Mouse (Mus musculus) midbrain, embryonic 12.5 days (tissue): ENCODE results near the gene Calcrl. TPM values are rescaled to one million over a fixed set of nuclear protein-coding genes. Genes with fewer than 3 reads are reported as not detected.

Experiments
- ATAC-seq: fragments of 200-750 bp; cut with Nextera tagmentation; 2 replicates; pipeline ENCODE4 v1.8.0; 2017; ENCODE audit warnings: low read depth, moderate TSS enrichment, moderate library complexity; ENCODE audit not compliant: low FRiP score
- H3K27ac ChIP-seq: fragments of 300-500 bp; sonication (generic); replicated peaks from 2 replicates; pipeline ENCODE4 v1.5.1; 2016; ENCODE audit warnings: mild to moderate bottlenecking
- H3K27me3 ChIP-seq: fragments of 300-500 bp; sonication (generic); 2 replicates; pipeline ENCODE4 v1.6.1; 2016; ENCODE audit warnings: mild to moderate bottlenecking
- H3K36me3 ChIP-seq: fragments of 300-500 bp; sonication (generic); 2 replicates; pipeline ENCODE4 v1.6.1; 2016
- H3K4me1 ChIP-seq: fragments of 300-500 bp; sonication (generic); 2 replicates; pipeline ENCODE4 v1.6.1; 2016
- H3K4me2 ChIP-seq: fragments of 300-500 bp; sonication (generic); replicated peaks from 2 replicates; pipeline ENCODE4 v1.6.1; 2016; ENCODE audit warnings: mild to moderate bottlenecking, moderate library complexity
- H3K4me3 ChIP-seq: fragments of 300-500 bp; sonication (generic); 2 replicates; pipeline ENCODE4 v1.5.1; 2016; ENCODE audit warnings: mild to moderate bottlenecking
- H3K9ac ChIP-seq: fragments of 300-500 bp; sonication (generic); replicated peaks from 2 replicates; pipeline ENCODE4 v1.6.1; 2016; ENCODE audit warnings: mild to moderate bottlenecking, moderate library complexity
- H3K9me3 ChIP-seq: fragments of 300-500 bp; sonication (generic); 2 replicates; pipeline ENCODE4 v1.6.1; 2016; ENCODE audit warnings: mild to moderate bottlenecking
- WGBS: fragments of 180-500 bp; shearing (Covaris S2); methylation state at CpG from one replicate; pipeline ENCODE4 v1.1.7; 2016; 5-methylcytosine and 5-hydroxymethylcytosine counted together
- polyA plus RNA-seq: library from polyadenylated mRNA; unstranded; fragments of >200 nt; fragmentation: Nextera tagmentation; extraction: Ambion mirVana; gene quantifications from 2 replicates; pipeline ENCODE4 v1.2.1, GENCODE M21; 2016

Calcrl gene
- polyA plus RNA-seq, 1 experiment from 2014 or later = 11.5 TPM

DNA sequence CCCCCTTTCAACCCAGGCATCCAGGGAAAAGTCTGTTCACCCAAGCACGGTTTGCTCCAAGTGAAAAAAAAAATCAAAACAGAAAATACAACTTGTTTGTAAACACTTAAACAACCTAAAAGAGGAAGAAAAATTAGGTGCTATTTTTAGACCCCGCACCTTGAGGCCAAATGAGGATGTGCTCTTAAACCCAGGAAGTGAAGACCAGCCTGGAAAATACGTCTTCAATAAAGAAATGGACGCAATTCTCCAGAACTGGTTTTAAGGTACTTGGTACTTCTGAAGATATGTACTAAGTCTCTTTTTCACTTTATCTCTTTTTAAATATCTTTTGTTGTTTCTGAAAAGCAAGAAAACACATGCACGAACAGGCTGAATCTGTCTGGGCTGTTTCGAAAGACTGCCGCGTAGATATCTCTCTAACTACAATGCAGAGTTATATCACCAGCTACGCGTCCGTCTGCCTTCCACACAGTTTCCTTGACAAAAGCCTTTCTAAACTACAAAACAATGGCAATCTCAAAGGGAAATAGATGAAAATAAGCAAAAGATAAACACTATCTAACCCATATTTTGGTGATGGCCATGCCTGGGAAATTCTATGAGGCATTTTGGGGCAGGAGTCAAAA, 37.7 kb downstream of the Calcrl start:
- Histone ChIP-seq H3K36me3 (no peaks in the 10 kb centered on the region), H3K4me1 (peaks cover 6% of the 10 kb centered on the region; the same call in 1 of the 2 replicates), H3K4me2 (peak overlapping the region; percentile 39), H3K27ac (no peak overlapping the region), H3K9me3 (no peaks in the 10 kb centered on the region), H3K9ac (no peak overlapping the region), H3K27me3 (no peaks in the 10 kb centered on the region), H3K4me3 (no peak overlapping the region)
- no peak for ATAC-seq
- 70% methylated on average over 11 of the region's 11 CpGs for WGBS

DNA sequence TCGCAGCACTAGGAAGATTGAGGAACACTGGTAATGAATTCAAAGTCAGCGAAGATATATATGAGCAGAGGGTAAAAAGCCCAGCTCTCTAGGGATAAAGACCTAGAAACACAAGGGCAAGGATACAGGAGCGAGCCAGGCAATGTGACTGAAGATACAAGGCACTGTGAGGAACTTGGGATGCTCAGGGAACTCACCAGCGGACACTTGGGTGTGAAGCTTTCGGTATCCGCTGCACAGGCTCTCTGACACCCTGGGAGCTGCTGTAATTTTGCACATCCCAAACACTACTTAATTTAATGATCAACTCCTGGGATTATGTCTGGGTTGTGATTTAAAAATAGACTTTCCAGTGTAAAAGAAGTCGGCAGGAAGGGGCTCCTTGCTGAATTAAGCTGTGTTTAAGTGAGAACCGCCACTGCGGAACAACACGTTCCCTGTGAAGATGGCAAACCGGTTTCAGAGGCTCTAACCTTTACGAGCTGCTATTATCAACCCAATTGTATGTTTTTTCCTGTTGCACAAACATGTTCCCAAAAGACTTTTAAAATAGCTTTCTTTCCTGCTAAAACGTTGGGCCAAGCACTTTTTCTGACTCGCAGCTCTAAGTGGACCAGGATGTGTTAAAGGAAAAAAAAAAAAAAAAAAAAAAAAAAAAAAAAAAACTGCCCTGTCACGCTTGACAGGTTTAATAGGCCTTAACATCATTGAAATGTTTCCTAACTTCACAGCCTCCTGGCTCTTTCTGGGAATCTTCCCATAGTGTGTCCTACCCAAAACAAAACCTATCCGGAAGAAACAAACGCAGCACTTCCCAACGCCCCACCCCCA, 38.4 kb downstream of the Calcrl start:
- no peak for ATAC-seq
- no peak overlapping the region for H3K9ac ChIP-seq
- H3K9me3 ChIP-seq = no peaks in the 10 kb centered on the region
- WGBS = 42% methylated on average over 18 of the region's 18 CpGs
- H3K4me2 ChIP-seq = peak overlapping the region; percentile 39
- H3K4me3 ChIP-seq = 0 out of 2 replicates have a peak overlapping the region, but pooled peaks have one; percentile 7
- no peaks in the 10 kb centered on the region for H3K27me3 ChIP-seq
- peaks cover 6% of the 10 kb centered on the region; the same call in 1 of the 2 replicates for H3K4me1 ChIP-seq
- no peak overlapping the region for H3K27ac ChIP-seq
- H3K36me3 ChIP-seq = no peaks in the 10 kb centered on the region

DNA sequence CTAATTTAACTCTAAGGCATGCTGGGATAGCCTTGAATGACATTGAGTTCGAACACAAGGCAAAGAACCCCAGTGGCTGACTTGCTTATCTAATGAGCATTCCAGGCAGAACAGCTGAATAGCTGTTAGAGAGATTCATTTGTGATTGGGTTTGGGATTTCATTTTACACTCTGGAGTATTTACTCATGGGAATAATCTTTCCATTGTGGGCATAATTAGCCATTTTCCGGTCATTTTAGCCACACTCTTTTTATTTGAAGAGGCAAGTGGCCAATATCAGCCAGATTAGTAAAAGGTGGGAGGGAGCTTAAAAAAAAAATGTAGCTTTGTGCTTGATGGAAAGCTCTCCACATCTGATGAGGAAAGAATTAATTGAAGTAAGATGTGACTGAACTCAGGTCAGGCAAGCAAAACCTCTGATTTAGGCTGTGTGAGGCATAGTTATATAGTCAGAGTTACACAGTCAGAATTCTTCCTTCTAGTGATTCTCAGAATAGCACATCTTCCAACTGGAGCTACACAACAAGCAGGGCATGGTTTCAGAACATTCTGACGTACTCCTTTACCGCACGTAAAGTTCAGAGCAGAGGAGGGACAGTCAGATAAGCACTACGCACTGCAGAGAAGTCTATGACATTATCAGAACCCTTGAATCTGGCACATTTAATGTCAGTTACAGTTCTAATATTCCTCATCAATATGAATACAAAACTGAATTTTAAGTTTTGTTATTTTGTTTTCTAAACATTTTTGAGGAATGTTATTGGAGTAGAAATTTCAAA, 40.1 kb downstream of the Calcrl start:
- no peak overlapping the region for H3K27ac ChIP-seq
- peaks cover 6% of the 10 kb centered on the region; the same call in 1 of the 2 replicates for H3K4me1 ChIP-seq
- H3K4me3 ChIP-seq = no peak overlapping the region
- H3K9ac ChIP-seq = no peak overlapping the region
- no peaks in the 10 kb centered on the region for H3K36me3 ChIP-seq
- H3K4me2 ChIP-seq = no peak overlapping the region
- H3K9me3 ChIP-seq = no peaks in the 10 kb centered on the region
- H3K27me3 ChIP-seq = no peaks in the 10 kb centered on the region
- no peak for ATAC-seq
- 73% methylated on average over 6 of the region's 6 CpGs for WGBS

DNA sequence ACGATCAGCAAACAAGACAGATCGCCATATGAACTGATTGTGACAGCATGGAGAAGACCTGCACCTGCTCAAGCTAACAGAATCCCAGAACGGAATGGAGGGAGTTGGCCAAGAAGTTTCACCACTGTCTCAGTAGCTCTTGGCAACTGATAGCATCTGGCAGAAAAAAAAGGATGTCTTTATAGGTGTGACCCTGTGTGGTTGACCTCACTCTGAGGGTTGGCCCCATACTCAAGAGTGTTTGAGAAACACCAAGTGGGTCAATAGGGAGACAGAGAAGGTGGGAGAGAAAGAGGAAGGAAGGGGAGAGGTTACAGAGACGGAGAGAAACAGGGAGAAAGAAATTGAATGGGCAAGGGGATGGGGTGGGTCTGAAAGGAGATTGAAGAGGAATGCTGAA, 41.4 kb downstream of the Calcrl start:
- Histone ChIP-seq H3K36me3 (no peaks in the 10 kb centered on the region), H3K4me2 (no peak overlapping the region), H3K4me3 (no peak overlapping the region), H3K27ac (no peak overlapping the region), H3K27me3 (no peaks in the 10 kb centered on the region), H3K9ac (no peak overlapping the region), H3K9me3 (no peaks in the 10 kb centered on the region), H3K4me1 (peaks cover 4% of the 10 kb centered on the region; the same call in 1 of the 2 replicates)
- ATAC-seq = no peak
- WGBS = 84% methylated on average over 4 of the region's 4 CpGs

DNA sequence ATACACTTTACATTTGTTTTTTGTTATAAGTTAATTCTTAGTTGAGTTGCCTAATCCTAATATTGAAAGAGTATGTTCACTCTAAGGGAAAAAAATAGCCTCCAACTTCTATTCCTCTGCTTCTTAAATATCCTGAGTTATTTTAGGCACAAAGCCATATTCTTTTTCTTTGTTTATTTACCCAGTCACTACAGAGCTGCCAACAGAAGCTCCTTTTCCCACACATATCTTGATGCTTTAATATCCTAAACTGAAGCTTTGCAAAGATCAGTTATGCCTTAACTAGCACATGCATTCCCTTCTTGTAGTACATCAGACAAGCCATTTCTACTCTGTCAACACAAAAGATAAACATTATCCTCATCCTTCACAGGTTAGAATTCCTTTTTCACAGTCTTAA, 42.7 kb downstream of the Calcrl start:
- H3K36me3 ChIP-seq = no peaks in the 10 kb centered on the region
- no peak for ATAC-seq

DNA sequence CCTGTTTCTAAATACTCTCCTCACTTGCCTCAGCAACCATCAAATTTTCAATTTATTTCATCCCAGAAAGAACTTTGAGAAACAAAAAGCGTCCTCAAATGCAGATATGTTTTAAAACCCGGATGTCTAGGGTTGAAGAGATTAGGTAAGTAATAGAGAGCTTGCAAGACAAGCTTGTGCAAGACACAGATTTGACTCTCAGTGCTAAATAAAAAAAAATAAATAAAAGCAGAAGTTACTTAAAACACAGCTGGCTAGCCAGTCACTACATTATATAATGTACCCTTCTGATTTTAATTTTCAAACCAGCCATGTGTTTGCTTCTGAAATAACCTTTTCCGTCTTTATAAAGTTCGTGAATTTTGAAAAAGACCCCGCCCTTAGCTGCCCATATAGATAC, 43.2 kb downstream of the Calcrl start:
- Histone ChIP-seq H3K27me3 (no peaks in the 10 kb centered on the region), H3K36me3 (no peaks in the 10 kb centered on the region), H3K9ac (no peak overlapping the region), H3K27ac (no peak overlapping the region), H3K4me2 (no peak overlapping the region), H3K9me3 (no peaks in the 10 kb centered on the region), H3K4me1 (peaks cover 4% of the 10 kb centered on the region; the same call in 1 of the 2 replicates), H3K4me3 (no peak overlapping the region)
- no peak for ATAC-seq
- WGBS = 87% methylated on average over 5 of the region's 5 CpGs

More for the DNA sequence above, 42.7 kb downstream of the Calcrl start:
- H3K9me3 ChIP-seq = no peaks in the 10 kb centered on the region
- no peak overlapping the region for H3K27ac ChIP-seq
- H3K4me1 ChIP-seq = peaks cover 4% of the 10 kb centered on the region; the same call in 1 of the 2 replicates
- H3K4me3 ChIP-seq = no peak overlapping the region
- no peaks in the 10 kb centered on the region for H3K27me3 ChIP-seq
- no peak overlapping the region for H3K9ac ChIP-seq
- H3K4me2 ChIP-seq = no peak overlapping the region

DNA sequence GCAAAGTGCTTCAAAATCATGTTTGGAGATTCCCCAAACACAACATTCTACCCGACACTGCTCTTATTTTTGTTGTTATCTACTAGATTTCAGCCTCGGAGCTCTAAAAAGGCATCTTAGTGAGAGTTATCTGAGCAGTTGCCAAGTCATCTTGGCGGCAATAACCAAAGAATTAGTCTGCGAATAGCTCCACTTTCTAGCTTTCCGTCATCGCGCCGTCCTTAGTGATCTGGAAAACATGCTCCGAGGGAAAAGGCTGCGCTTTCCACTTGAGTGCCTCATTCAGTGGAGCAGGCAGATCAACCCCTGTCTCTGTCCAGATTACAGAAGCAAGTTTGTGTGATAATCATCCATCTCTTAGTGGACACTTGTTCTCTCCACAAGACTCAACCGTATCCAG, 44.4 kb downstream of the Calcrl start:
- no peak overlapping the region for H3K4me3 ChIP-seq
- WGBS = 85% methylated on average over 11 of the region's 11 CpGs
- H3K36me3 ChIP-seq = no peaks in the 10 kb centered on the region
- no peak overlapping the region for H3K9ac ChIP-seq
- H3K27ac ChIP-seq = no peak overlapping the region
- H3K9me3 ChIP-seq = no peaks in the 10 kb centered on the region
- ATAC-seq = no peak
- no peak overlapping the region for H3K4me2 ChIP-seq
- H3K4me1 ChIP-seq = no peaks in the 10 kb centered on the region
- no peaks in the 10 kb centered on the region for H3K27me3 ChIP-seq

DNA sequence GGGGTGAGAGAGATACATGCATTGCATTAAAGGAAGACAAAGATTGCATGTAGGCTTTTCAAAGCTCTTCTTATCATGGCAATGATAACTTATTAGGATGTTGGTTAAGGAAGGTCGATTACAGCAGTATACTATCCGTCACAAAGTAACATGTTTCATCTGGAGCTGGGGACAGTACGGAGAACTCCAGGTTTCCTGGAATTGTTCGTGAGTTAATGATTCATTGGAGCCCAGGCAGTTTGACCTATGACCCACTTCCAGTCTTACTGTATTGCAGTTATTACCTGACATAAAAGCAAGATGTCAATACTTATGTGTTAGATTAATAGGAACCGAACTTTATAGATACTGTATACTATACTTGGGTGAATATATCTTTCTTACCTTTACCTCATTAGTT, 46.5 kb downstream of the Calcrl start:
- Histone ChIP-seq H3K27ac (no peak overlapping the region), H3K4me3 (no peak overlapping the region), H3K9me3 (no peaks in the 10 kb centered on the region), H3K36me3 (no peaks in the 10 kb centered on the region), H3K9ac (no peak overlapping the region), H3K4me2 (no peak overlapping the region), H3K27me3 (no peaks in the 10 kb centered on the region), H3K4me1 (no peaks in the 10 kb centered on the region)
- WGBS = 90% methylated on average over 5 of the region's 5 CpGs
- ATAC-seq = no peak

DNA sequence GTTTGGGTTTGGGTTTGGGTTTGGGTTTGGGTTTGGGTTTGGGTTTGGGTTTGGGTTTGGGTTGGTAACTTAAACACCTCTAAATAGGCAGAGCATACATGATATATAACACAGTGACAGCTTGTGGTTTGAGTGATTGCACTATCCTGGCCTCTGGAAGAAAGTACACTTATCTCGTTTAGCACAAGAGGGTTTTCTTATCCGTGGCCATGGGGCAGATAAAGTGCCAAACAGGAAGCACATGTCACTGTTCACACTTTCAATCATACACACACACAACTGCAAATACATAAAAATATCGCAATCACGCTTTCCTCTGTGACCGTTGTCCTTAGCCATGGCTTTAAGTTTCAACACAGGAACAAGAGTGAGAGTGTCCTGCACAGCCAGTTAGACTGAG, 56.0 kb downstream of the Calcrl start:
- no peaks in the 10 kb centered on the region for H3K4me1 ChIP-seq
- ATAC-seq = no peak

DNA sequence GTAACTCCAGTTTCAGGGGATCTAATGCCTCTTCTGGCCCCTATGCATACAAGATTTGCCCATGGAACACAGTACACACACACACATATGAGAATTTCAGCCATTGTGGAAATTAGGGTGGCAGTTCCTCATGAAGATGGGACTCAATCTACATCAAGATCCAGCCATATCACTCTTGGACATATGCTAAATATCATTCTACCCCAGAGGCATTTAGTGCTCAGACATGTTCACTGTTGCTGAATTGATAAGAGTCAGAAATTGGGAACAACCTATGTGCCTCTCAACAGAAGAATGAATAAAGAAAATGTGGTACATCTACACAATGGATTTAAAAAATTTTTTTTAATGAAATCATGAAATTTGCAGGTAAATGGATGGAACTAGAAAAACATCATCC, 58.5 kb downstream of the Calcrl start:
- Histone ChIP-seq H3K9ac (no peak overlapping the region), H3K27ac (no peak overlapping the region), H3K4me1 (no peaks in the 10 kb centered on the region), H3K9me3 (no peaks in the 10 kb centered on the region), H3K36me3 (no peaks in the 10 kb centered on the region), H3K4me3 (no peak overlapping the region), H3K4me2 (no peak overlapping the region), H3K27me3 (no peaks in the 10 kb centered on the region)
- ATAC-seq = no peak

More for the DNA sequence above, 56.0 kb downstream of the Calcrl start:
- no peaks in the 10 kb centered on the region for H3K9me3 ChIP-seq
- H3K4me2 ChIP-seq = no peak overlapping the region
- no peak overlapping the region for H3K9ac ChIP-seq
- H3K4me3 ChIP-seq = no peak overlapping the region
- WGBS = 88% methylated on average over 5 of the region's 5 CpGs
- H3K27me3 ChIP-seq = no peaks in the 10 kb centered on the region
- H3K36me3 ChIP-seq = no peaks in the 10 kb centered on the region
- no peak overlapping the region for H3K27ac ChIP-seq

DNA sequence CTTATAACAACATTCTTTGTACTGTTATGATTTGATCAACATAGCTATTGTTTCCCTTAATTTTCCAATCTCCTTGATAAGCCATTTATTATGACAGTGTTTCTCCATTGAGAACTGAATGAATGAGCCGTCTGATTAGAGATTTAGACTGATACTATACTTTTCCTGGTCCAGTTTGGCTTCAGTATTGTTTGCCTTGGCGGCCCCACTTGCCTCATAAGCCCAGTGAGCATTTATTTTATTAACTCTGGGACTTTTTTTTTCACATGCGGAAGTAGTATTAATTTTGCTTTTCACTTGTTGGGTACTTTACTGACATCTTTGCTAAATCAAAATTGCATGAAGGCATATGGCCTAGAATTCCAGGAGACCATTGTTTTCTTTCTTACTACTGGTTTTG, 59.9 kb downstream of the Calcrl start:
- H3K9me3 ChIP-seq = no peaks in the 10 kb centered on the region
- H3K27me3 ChIP-seq = no peaks in the 10 kb centered on the region
- 82% methylated on average over 3 of the region's 3 CpGs for WGBS
- no peak overlapping the region for H3K27ac ChIP-seq
- no peak overlapping the region for H3K4me2 ChIP-seq
- H3K4me3 ChIP-seq = no peak overlapping the region
- H3K4me1 ChIP-seq = no peaks in the 10 kb centered on the region
- no peak overlapping the region for H3K9ac ChIP-seq
- no peak for ATAC-seq
- H3K36me3 ChIP-seq = no peaks in the 10 kb centered on the region
